Mouse (Mus musculus) megakaryocyte, embryonic 14.5 days (primary cell): ENCODE data around the gene Zbed4.

Experiments
- FLI1 ChIP-seq: IDR thresholded peaks from 2 replicates; pipeline ENCODE4 v1.6.1; 2012; ENCODE audit warnings: low read length, inconsistent platforms, mixed read lengths
- GATA1 ChIP-seq: IDR thresholded peaks from 3 replicates; pipeline ENCODE4 v1.6.1; 2012; ENCODE audit warnings: mixed read lengths, low read length, inconsistent platforms, borderline replicate concordance

DNA sequence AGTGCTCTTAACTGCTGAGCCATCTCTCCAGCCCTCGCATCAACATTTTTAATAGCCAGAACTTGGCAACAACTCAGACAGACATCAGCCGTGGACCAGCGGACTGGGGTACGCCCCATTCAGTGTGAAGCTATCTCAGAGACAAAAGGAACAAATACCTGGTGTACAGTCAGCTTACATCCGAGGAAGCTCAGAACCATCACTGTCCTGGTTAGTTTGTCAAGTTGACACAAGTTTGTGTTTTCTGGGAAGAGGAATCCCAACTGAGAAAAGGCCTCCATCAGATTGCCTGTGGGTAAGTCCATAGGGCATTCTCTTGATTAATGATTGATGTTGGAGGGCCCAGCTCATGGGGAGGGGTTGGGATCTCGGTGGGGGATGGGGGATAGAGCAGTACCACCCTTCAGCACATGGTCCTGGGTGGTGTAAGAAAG lies 49.5 kb downstream of the Zbed4 start:
- TF ChIP-seq GATA1 (no peak), FLI1 (no peak)
